Mouse (Mus musculus): Measurements from ENCODE around the gene Atg3. TPM values are rescaled to one million over a fixed set of nuclear protein-coding genes. Genes with fewer than 3 reads are reported as not detected.

The Atg3 gene
- 60.4 and 61.6 TPM in 2 replicates for polyA plus RNA-seq (2015; fragmentation: Nextera tagmentation; extraction: Ambion mirVana)

DNA sequence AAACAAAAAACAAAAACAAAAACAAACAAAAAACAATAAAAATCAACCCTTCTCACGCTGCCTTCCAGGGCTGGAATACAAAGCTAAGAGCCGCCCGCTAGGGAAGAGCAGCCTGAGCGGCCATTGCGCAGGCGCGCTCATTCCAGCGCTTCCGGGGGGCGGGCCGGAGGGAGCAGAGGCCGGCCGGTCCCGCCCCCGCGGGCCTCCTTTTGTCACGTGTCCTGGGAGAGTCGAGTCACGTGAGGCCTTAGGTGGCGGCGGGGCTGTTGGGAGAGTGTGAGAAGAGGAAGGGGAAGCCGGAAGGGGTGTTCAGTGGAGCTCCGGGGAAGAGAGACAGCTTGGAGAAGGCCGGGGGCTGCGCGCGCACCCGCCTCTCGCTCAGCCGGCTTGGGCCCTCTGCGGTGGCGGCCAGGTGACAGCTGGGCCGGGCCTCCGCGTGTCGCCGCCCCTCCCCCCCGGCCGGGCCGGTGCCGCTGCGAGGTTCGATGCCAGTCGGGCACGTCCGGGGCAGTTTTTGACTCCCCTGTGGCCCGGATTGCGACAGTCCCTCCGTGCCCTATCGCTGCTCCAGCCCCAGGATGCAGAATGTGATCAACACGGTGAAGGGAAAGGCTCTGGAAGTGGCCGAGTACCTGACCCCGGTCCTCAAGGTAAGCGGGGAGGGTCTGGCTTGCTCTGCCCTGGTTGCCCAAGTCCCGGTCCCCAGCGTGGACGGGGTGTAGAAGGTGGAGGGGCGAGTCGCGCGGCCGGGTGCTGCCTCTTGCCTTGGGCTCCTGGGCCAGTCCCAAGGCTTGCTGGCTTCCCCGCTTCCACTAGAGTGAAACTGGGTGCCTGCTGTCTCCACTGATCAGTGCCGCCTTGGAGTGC lies at the start of gene Atg3, which contains the start of gene Slc35a5:
TSS of gene Atg3 (plus strand) at position 264 of the 867 bp plus-strand sequence.
TSS of gene Slc35a5 (minus strand) at position 185 of the 867 bp plus-strand sequence.
- Histone ChIP-seq H3K4me3 (peak within 1 kb of the TSS; percentile 72), H3K27ac (replicated peaks) (peak within 1 kb of the TSS; percentile 95), H3K4me2 (peak within 1 kb of the TSS; percentile 86), H3K9ac (peak within 1 kb of the TSS; percentile 93), H3K9me3 (no peaks in the 10 kb centered on the region), H3K36me3 (peaks cover 24% of the 10 kb centered on the region; the same call in 1 of the 2 replicates), H3K4me1 (replicated peaks) (peaks cover 29% of the 10 kb centered on the region), H3K27me3 (no peaks in the 10 kb centered on the region)
- peak; percentile 99 for ATAC-seq (ENCODE audit: low read depth)
- 0% methylated on average over 64 of the region's 64 CpGs for WGBS

DNA sequence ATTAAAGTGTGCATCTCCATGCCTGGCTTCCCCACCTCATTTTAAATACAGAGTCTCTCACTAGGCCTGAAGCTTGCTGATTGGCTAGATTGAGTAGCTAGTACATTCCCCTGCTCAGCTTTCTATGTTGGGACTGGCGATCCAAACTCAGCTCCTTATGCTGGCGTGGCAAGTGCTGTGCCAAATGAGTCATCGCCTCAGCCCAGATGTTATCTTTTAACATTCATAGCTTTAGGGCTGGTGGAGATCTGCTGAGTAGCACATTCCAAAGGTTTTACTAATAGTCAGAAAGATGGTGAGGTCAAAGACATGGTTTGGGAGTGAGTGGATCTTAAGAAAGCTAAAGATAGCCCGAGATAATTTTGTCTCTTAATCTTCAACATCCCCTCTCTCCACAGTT lies 48.1 kb upstream of the Atg3 start:
- Histone ChIP-seq H3K27ac (replicated peaks) (no peak overlapping the region), H3K4me1 (replicated peaks) (no peaks in the 10 kb centered on the region), H3K9ac (no peak overlapping the region), H3K4me2 (no peak overlapping the region), H3K36me3 (no peaks in the 10 kb centered on the region), H3K9me3 (no peaks in the 10 kb centered on the region), H3K4me3 (no peak overlapping the region), H3K27me3 (no peaks in the 10 kb centered on the region)
- no peak for ATAC-seq (ENCODE audit: low read depth)
- 72% methylated on average over 4 of the region's 4 CpGs for WGBS

DNA sequence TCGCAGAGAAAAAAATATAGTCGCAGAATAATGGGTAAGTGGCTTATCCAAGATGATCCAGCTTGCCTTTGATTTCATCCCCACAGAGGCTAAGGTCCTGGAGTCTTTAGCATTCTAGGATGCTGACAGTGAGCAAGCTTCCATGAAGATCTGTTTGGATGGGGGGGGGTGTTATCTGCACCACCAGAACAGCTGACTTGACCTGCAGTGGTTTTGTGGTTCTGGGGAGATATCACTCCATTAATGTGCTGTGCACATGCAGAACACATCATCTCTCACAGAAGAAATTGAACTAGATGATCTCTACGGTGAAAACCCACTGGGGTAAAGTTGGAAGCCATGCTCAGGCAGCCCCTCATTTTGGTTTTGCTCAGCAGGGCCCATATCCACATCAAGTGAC lies 41.4 kb upstream of the Atg3 start:
- 94% methylated on average over 3 of the region's 3 CpGs for WGBS
- H3K36me3 ChIP-seq: no peaks in the 10 kb centered on the region
- H3K4me2 ChIP-seq: no peak overlapping the region
- no peak for ATAC-seq (ENCODE audit: low read depth)
- no peak overlapping the region for H3K27ac ChIP-seq (replicated peaks)
- H3K9ac ChIP-seq: no peak overlapping the region
- H3K4me1 ChIP-seq (replicated peaks): peaks cover 7% of the 10 kb centered on the region; the same call in 1 of the 2 replicates
- no peaks in the 10 kb centered on the region for H3K27me3 ChIP-seq
- no peak overlapping the region for H3K4me3 ChIP-seq
- H3K9me3 ChIP-seq: no peaks in the 10 kb centered on the region

DNA sequence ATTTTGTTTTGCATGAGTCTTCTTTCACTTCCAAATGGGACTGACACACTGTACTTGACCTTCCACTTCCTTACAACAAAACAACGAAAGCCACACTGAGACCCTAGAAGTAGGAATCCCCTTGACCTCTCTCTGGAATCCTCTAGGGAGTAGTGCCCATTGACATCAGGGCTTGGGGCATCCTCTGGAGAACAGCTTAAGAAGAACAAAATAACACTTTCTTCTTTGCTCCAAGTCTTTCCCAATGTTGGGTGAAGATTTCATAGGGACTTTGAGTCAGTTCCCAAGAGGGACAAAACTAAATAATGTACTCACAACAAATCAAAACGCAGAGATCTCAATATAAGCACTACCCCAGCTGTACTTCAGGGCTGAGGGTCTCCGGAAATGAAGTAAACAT lies 39.8 kb upstream of the Atg3 start:
- no peaks in the 10 kb centered on the region for H3K36me3 ChIP-seq
- H3K9ac ChIP-seq: no peak overlapping the region
- no peak for ATAC-seq (ENCODE audit: low read depth)
- no peak overlapping the region for H3K4me2 ChIP-seq
- no peak overlapping the region for H3K27ac ChIP-seq (replicated peaks)
- H3K4me3 ChIP-seq: no peak overlapping the region
- no peaks in the 10 kb centered on the region for H3K27me3 ChIP-seq
- H3K4me1 ChIP-seq (replicated peaks): peaks cover 7% of the 10 kb centered on the region; the same call in 1 of the 2 replicates
- 90% methylated on average over 3 of the region's 3 CpGs for WGBS
- no peaks in the 10 kb centered on the region for H3K9me3 ChIP-seq

DNA sequence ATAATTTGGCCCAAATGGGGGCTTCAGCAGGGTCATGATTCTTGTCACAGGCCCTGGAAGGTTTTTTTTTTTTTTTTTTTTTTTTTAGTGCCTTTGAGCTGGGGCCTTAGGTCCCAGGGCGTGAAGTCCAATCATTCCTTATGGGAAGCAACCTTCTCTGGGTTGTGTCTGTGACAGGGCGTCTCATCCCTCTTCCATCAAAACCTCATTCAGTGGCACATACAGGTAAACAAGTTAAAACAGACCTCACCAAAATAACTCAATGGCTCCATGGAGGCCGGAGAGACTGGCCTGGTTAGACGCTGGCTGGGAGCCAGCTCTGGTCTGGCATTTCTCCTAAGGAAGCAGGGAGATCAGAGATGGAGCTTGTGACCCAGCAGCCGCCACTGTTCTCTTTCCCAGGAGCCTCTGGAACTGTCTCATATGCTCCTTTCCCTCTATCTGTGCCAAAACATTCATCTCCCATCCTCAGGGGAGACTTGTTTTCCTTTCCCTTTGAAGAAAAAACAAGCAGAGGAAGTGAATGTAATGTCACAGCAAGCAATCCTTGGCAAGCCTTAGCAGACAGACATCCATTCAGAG lies 37.6 kb upstream of the Atg3 start:
- WGBS: 68% methylated on average over 5 of the region's 5 CpGs
- H3K4me2 ChIP-seq: no peak overlapping the region
- ATAC-seq (ENCODE audit: low read depth): no peak; the same call in 1 of the 2 replicates
- H3K27me3 ChIP-seq: no peaks in the 10 kb centered on the region
- peaks cover 7% of the 10 kb centered on the region; the same call in 1 of the 2 replicates for H3K4me1 ChIP-seq (replicated peaks)
- H3K27ac ChIP-seq (replicated peaks): no peak overlapping the region; the same call in 1 of the 2 replicates
- H3K9me3 ChIP-seq: no peaks in the 10 kb centered on the region
- no peaks in the 10 kb centered on the region for H3K36me3 ChIP-seq
- H3K9ac ChIP-seq: no peak overlapping the region
- H3K4me3 ChIP-seq: no peak overlapping the region

DNA sequence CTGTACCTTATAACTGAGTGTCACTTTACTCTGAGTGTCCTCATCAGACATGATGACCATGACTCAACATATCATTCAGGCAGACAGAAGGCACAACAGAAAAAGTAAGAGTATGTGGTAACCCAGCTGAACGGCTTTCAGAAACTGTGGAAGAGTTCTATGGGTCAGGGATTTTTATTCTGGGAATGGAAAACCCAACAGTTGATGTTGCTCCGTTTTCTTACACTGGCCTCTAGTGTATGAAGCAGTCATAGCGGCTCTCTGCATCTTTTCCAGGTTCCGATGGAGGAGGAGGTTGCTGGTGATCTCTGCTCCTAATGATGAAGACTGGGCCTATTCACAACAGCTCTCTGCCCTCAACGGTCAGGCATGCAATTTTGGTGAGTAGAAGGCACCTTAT lies 36.0 kb upstream of the Atg3 start:
- Histone ChIP-seq H3K27me3 (no peaks in the 10 kb centered on the region), H3K4me3 (no peak overlapping the region), H3K4me2 (no peak overlapping the region), H3K36me3 (no peaks in the 10 kb centered on the region), H3K27ac (replicated peaks) (no peak overlapping the region), H3K9me3 (no peaks in the 10 kb centered on the region), H3K4me1 (replicated peaks) (peaks cover 7% of the 10 kb centered on the region; the same call in 1 of the 2 replicates), H3K9ac (no peak overlapping the region)
- 75% methylated on average over 5 of the region's 5 CpGs for WGBS
- ATAC-seq (ENCODE audit: low read depth): no peak

DNA sequence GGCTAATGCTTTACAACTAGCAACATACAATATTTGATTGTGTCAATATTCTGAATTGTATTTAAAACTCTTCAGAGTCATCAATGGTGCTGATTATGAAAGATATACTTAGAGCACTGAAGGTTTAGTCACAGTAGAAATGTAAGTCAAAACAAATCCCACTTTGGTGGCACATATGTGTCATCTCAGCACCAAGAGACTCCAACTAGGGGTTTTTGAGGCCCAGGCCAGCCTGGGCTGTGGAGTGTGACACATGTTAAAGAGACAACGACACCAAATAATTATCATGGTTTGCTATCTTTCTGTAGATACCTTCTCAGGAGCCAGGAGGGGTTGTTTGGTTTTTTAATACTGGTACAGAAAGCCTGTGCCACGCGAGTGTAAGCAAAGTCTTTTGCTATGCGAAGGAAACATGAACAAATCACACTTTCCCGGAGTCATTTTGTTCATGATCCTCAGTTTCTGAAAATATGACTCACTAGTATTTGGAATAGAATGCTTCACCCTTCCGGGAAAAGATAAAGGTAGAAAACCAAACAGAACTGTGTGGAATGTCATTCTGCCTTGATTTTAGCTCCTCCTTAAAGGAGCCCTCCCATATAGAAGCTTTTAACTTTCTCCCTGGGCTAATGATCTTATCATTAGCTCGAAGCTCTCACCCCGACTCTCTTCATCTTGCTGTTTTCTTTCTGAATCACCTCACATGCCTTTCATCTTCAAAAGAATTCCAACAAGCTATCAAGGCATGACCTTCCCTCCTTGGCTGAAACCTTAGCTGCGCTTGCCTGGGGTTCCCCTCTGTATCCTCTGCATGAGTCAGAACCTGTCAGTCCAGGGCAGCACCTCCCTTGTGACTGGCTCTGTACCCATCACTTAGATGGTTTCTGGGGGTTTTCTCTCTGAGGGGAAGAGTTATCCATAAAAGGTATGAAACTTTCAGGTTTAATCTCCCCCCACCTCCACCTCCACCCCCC lies 34.1 kb upstream of the Atg3 start:
- peaks cover 7% of the 10 kb centered on the region; the same call in 1 of the 2 replicates for H3K4me1 ChIP-seq (replicated peaks)
- H3K4me2 ChIP-seq: no peak overlapping the region
- no peak overlapping the region for H3K4me3 ChIP-seq
- WGBS: 77% methylated on average over 9 of the region's 9 CpGs
- ATAC-seq (ENCODE audit: low read depth): no peak
- H3K27me3 ChIP-seq: no peaks in the 10 kb centered on the region
- H3K9ac ChIP-seq: no peak overlapping the region
- H3K9me3 ChIP-seq: no peaks in the 10 kb centered on the region
- H3K27ac ChIP-seq (replicated peaks): no peak overlapping the region
- H3K36me3 ChIP-seq: no peaks in the 10 kb centered on the region

DNA sequence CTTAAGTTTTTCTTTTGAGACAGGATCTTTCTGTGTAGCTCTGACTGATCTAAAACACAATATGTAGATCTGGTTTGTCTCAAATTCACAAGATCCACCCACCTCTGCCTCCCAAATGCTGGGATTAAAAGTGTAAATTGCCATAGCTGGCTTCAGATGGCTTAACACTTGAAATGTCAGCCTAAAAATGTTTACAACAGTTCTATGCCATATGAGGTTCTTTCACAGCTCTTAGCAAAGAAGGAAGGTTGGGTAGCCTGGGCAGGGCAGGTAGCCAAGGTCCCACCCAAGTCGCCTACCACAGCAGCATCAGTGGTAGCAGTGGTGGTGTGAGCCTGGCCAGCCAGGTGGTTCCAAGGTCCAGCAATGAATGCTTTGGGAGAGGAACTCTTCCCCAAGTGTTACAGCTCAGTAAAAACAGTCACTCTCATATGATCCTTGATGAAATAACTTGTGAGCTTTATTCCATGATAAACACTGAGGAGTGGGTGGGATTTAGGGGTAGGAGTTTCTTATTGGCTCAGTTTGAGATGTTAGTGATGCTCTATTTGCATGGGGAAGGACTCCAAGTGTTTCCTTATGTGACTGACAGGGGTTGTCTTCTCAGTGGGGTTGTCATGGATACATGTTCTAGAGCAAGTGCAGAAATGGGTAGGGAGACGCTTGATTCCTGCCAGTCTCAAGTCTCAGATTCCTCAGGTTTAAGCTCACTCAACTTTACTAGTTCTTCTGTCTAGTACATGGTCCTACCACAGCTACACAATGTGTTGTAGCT lies 30.5 kb upstream of the Atg3 start:
- no peak for ATAC-seq (ENCODE audit: low read depth)
- no peak overlapping the region for H3K4me3 ChIP-seq
- no peaks in the 10 kb centered on the region for H3K4me1 ChIP-seq (replicated peaks)
- no peaks in the 10 kb centered on the region for H3K36me3 ChIP-seq
- no peaks in the 10 kb centered on the region for H3K9me3 ChIP-seq
- H3K9ac ChIP-seq: no peak overlapping the region
- 86% methylated on average over 2 of the region's 2 CpGs for WGBS
- no peaks in the 10 kb centered on the region for H3K27me3 ChIP-seq
- H3K27ac ChIP-seq (replicated peaks): no peak overlapping the region
- H3K4me2 ChIP-seq: no peak overlapping the region

DNA sequence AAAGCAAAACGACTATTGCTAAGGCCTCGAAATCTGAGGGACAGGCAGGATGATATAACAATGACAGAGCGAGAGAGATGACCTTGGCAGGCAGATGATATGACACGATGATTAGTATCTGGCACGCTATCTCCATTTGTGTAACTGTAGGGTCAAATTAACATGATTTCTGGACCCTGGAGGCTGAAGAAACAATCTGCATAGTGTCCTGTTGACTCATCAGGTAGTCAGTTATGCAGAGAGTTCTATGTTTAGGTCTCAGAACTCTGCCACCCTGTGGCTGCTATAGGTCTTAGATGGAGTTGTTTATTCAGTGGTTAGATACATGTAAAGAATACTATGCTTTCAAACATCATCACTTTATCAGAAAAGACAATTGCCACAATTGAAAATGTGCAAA lies 16.9 kb upstream of the Atg3 start:
- Histone ChIP-seq H3K9me3 (no peaks in the 10 kb centered on the region), H3K4me3 (no peak overlapping the region), H3K27ac (replicated peaks) (no peak overlapping the region), H3K4me1 (replicated peaks) (no peaks in the 10 kb centered on the region), H3K36me3 (peaks cover 73% of the 10 kb centered on the region), H3K9ac (no peak overlapping the region), H3K27me3 (no peaks in the 10 kb centered on the region), H3K4me2 (no peak overlapping the region)
- ATAC-seq (ENCODE audit: low read depth): no peak
- 95% methylated on average over 5 of the region's 5 CpGs for WGBS

DNA sequence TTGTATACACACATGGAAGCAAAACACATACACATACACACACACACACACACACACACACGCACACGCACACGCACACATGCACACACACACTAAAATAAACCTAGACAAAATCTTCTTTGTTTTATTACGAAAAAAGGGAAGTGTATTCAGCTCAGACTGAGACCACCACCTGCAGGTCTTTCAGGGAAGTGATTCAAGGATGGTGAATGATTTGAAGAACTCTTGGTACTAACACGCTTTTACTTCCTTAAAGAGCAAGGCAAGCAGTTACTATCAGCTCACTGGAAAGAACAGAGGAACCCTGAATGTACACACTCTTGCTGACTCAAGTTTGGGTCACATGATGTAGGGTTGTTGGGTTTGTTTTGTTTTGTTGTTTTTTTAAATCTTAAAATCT lies 16.0 kb upstream of the Atg3 start:
- H3K27me3 ChIP-seq: no peaks in the 10 kb centered on the region
- no peak overlapping the region for H3K9ac ChIP-seq
- no peak for ATAC-seq (ENCODE audit: low read depth)
- no peaks in the 10 kb centered on the region for H3K4me1 ChIP-seq (replicated peaks)
- peaks cover 80% of the 10 kb centered on the region for H3K36me3 ChIP-seq
- no peak overlapping the region for H3K4me3 ChIP-seq
- WGBS: 97% methylated on average over 5 of the region's 5 CpGs
- H3K27ac ChIP-seq (replicated peaks): no peak overlapping the region
- no peak overlapping the region for H3K4me2 ChIP-seq
- H3K9me3 ChIP-seq: no peaks in the 10 kb centered on the region

DNA sequence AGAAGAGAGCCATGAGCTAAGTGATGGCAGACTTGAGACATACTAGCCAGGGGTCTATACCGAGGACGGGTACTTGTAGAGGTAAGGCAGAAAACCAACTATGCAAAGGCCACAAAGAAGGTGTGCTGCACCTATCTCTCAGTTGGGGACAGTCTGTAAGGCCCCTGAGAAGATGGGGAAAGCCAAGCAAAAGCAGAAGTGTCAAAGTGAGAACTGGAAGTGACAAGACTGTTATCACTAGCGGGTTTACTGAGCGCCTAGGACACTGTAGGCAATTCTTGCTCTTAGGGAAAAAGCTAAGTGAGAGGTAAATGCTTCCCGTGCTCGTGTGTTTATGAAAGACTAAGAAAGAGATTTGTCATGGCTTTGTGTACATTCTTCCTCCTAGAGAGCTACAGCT lies 13.5 kb upstream of the Atg3 start:
- no peaks in the 10 kb centered on the region for H3K4me1 ChIP-seq (replicated peaks)
- no peak overlapping the region for H3K27ac ChIP-seq (replicated peaks)
- H3K27me3 ChIP-seq: no peaks in the 10 kb centered on the region
- no peak overlapping the region for H3K4me3 ChIP-seq
- H3K4me2 ChIP-seq: no peak overlapping the region
- H3K36me3 ChIP-seq: peaks cover 82% of the 10 kb centered on the region
- H3K9ac ChIP-seq: no peak overlapping the region
- 92% methylated on average over 6 of the region's 6 CpGs for WGBS
- H3K9me3 ChIP-seq: no peaks in the 10 kb centered on the region
- no peak for ATAC-seq (ENCODE audit: low read depth)
